Mouse (Mus musculus) heart, postnatal 0 days (tissue): Measurements from ENCODE around the gene Rab11a.

Source experiments
- CTCF ChIP-seq: IDR thresholded peaks from 2 replicates; pipeline ENCODE4 v1.5.1; 2016; ENCODE audit warnings: antibody characterized with exemption, control low read depth, low read depth
- EP300 ChIP-seq: IDR thresholded peaks from 2 replicates; pipeline ENCODE4 v1.6.1; 2016; ENCODE audit warnings: antibody characterized with exemption, low read depth

- TF ChIP-seq EP300 = no peak
- TF ChIP-seq CTCF = no peak
These were observed 28.6 kb upstream of the Rab11a start for GRCm38 (mm10) chr9:64766136-64766535.
